Comparison of ENCODE assay signal across 22 mouse cellular contexts in genomic region chr7:114837268-114837667, GRCm38 (mm10).
DNase-seq lines count a peak whose midpoint lies in the region; ATAC-seq lines count a peak whose summit lies in the region.
"Had no signal": no experiment of that assay in that cellular context is flagged by ENCODE, and none has a peak within 500 bp of the region (broad histone marks: within the 10 kb centered on the region; RNA-seq: fewer than 3 reads in every experiment).

No protein-coding gene starts in this region.

- DNase-seq in left cerebral cortex, postnatal 25 days (ENCODE audit: low spot score in 2 of 2) = peak; percentile 6 to 81
- no peak for DNase-seq in left cerebral cortex, adult 11 months (ENCODE audit: low spot score)
- peak; percentile 24 for DNase-seq in right cerebral cortex, postnatal 25 days
- no peak for DNase-seq in right cerebral cortex, postnatal 4 days
- peak; percentile 13 to 36 for DNase-seq in layer of hippocampus, adult 8-10 months (ENCODE audit: low spot score in 2 of 2)
- no peak for DNase-seq in gastrocnemius, adult 18-20 months (ENCODE audit: low spot score)
- DNase-seq: adrenal gland, adult 8-10 months; B cell, adult 2 months; cerebellum, adult 11 months; cerebellum, adult 9-10 months; embryo, embryonic 11 days; gastrocnemius, postnatal 10 days; heart, postnatal 14 days; kidney, adult 18-20 months; kidney, postnatal 25 days; liver, embryonic 13.5 days; lung, adult 2 months; retina, postnatal 1 day; thymus, postnatal 14 days had no signal

- intact Hi-C loops in left cerebral cortex, postnatal 25 days (cut with DNase I) = no loop called here

- ATAC-seq in megakaryocyte progenitor cell, adult 5-6 weeks (replicated peaks; ENCODE audit: poor library complexity) = no peak
- ATAC-seq: forebrain, embryonic 15.5 days; hindbrain, embryonic 16.5 days had no signal

Comparison
In these comparisons a context has a peak if more than half of its experiments do, and no peak if none do; other contexts are left out.
1. DNase-seq: peak in left cerebral cortex, postnatal 25 days (2 of 2), right cerebral cortex, postnatal 25 days (single experiment) and layer of hippocampus, adult 8-10 months (2 of 2); none in left cerebral cortex, adult 11 months (single experiment), right cerebral cortex, postnatal 4 days (single experiment) and gastrocnemius, adult 18-20 months (single experiment).